Mouse (Mus musculus): ENCODE results near the gene Taf4.

Taf4 gene

GRCm38 (mm10) chr2:179982715-179983114 lies 6.3 kb upstream of the Taf4 start:
- DNase-seq (ENCODE audit: low read depth, low spot score), result no peak

GRCm38 (mm10) chr2:179980616-179981015 lies 4.2 kb upstream of the Taf4 start:
- DNase-seq (ENCODE audit: low read depth, low spot score), result no peak

GRCm38 (mm10) chr2:179979836-179980235 lies 3.4 kb upstream of the Taf4 start:
- DNase-seq (ENCODE audit: low read depth, low spot score), result no peak

- DNase-seq (ENCODE audit: low read depth, low spot score), result no peak
These were observed 1.8 kb upstream of the Taf4 start for GRCm38 (mm10) chr2:179978250-179978649.

- no peak for DNase-seq (ENCODE audit: low read depth, low spot score)
These were observed 1.0 kb upstream of the Taf4 start for GRCm38 (mm10) chr2:179977344-179978025.

GRCm38 (mm10) chr2:179976295-179976627 lies 185 bp downstream of the Taf4 start:
- DNase-seq (ENCODE audit: low read depth, low spot score), result no peak

- DNase-seq (ENCODE audit: low read depth, low spot score), result no peak
These were observed 595 bp downstream of the Taf4 start for GRCm38 (mm10) chr2:179975851-179976250.

- DNase-seq (ENCODE audit: low read depth, low spot score), result no peak
These were observed 1.6 kb downstream of the Taf4 start for GRCm38 (mm10) chr2:179974651-179975471.

GRCm38 (mm10) chr2:179973871-179974628 lies 2.4 kb downstream of the Taf4 start:
- no peak for DNase-seq (ENCODE audit: low read depth, low spot score)

GRCm38 (mm10) chr2:179972406-179972805 lies 4.0 kb downstream of the Taf4 start:
- DNase-seq (ENCODE audit: low read depth, low spot score), result no peak

GRCm38 (mm10) chr2:179971891-179972290 lies 4.6 kb downstream of the Taf4 start:
- DNase-seq (ENCODE audit: low read depth, low spot score), result no peak

GRCm38 (mm10) chr2:179969137-179969536 lies 7.3 kb downstream of the Taf4 start:
- DNase-seq (ENCODE audit: low read depth, low spot score), result no peak

GRCm38 (mm10) chr2:179967633-179968032 lies 8.8 kb downstream of the Taf4 start:
- DNase-seq (ENCODE audit: low read depth, low spot score), result no peak

- no peak for DNase-seq (ENCODE audit: low read depth, low spot score)
These were observed 15.0 kb downstream of the Taf4 start for GRCm38 (mm10) chr2:179961420-179961819.

- no peak for DNase-seq (ENCODE audit: low read depth, low spot score)
These were observed 16.1 kb downstream of the Taf4 start for GRCm38 (mm10) chr2:179960327-179960726.

GRCm38 (mm10) chr2:179959391-179959790 lies 17.1 kb downstream of the Taf4 start:
- no peak for DNase-seq (ENCODE audit: low read depth, low spot score)

GRCm38 (mm10) chr2:179951542-179952524 lies 24.6 kb downstream of the Taf4 start:
- no peak for DNase-seq (ENCODE audit: low read depth, low spot score)

- DNase-seq (ENCODE audit: low read depth, low spot score), result no peak
These were observed 27.6 kb downstream of the Taf4 start for GRCm38 (mm10) chr2:179948820-179949219.

- DNase-seq (ENCODE audit: low read depth, low spot score), result no peak
These were observed 28.8 kb downstream of the Taf4 start for GRCm38 (mm10) chr2:179947607-179948006.

GRCm38 (mm10) chr2:179946496-179946895 lies 29.9 kb downstream of the Taf4 start:
- no peak for DNase-seq (ENCODE audit: low read depth, low spot score)

GRCm38 (mm10) chr2:179945051-179945450 lies 31.4 kb downstream of the Taf4 start:
- DNase-seq (ENCODE audit: low read depth, low spot score), result no peak

Data from ES-CJ7 (cell line).